Mouse (Mus musculus): ENCODE measurements around the gene Defb11. TPM values are rescaled to one million over a fixed set of nuclear protein-coding genes. Genes with fewer than 3 reads are reported as not detected.
"Not testable (repeated sequence)": the region's sequence is repeated elsewhere in the genome, so short reads cannot be mapped to it uniquely, and the experiment has no call there.

Gene Defb11
- polyA plus RNA-seq (2021): not detected

GRCm38 (mm10) chr8:21906290-21906689 lies at the start of gene Defb11:
TSS of gene Defb11 (minus strand) at chr8:21906412.
- H3K27me3 ChIP-seq; ATAC-seq; CTCF ChIA-PET; in situ Hi-C loops (cut with MboI; ENCODE audit: low pct_unique_long_range_greater_than_20kb); POLR2A ChIA-PET; DNase-seq (ENCODE audit: low read depth, low spot score): not testable (repeated sequence)

GRCm38 (mm10) chr8:21955321-21955720 lies 49.1 kb upstream of the Defb11 start:
- TF ChIP-seq CTCF (IDR thresholded peaks at IDR 0.05): peak; percentile 78
- no peaks in the 10 kb centered on the region for H3K27me3 ChIP-seq
- no peak for DNase-seq (ENCODE audit: low read depth, low spot score)
- in situ Hi-C loops (cut with MboI; ENCODE audit: low pct_unique_long_range_greater_than_20kb): loop anchor here (5.0 kb wide), 1 partner anchor 198 kb away; no protein-coding TSS in a partner anchor
- no peak for ATAC-seq
- POLR2A ChIA-PET: no interaction called here
- CTCF ChIA-PET: interaction anchor here (0.7 kb wide), 1 partner anchor 183 kb away, joined by 3 read pairs; no protein-coding TSS in a partner anchor

GRCm38 (mm10) chr8:21947311-21948017 lies 41.3 kb upstream of the Defb11 start:
- no peak for DNase-seq (ENCODE audit: low read depth, low spot score)
- ChIA-PET CTCF (no interaction called here), POLR2A (no interaction called here)
- no peak for TF ChIP-seq CTCF (IDR thresholded peaks at IDR 0.05)
- in situ Hi-C loops (cut with MboI; ENCODE audit: low pct_unique_long_range_greater_than_20kb): no loop called here
- H3K27me3 ChIP-seq: peaks cover 12% of the 10 kb centered on the region
- ATAC-seq: no peak

GRCm38 (mm10) chr8:21946462-21946861 lies 40.2 kb upstream of the Defb11 start, which contains the start of gene Defb13:
TSS of gene Defb13 (plus strand) at chr8:21946762.
- in situ Hi-C loops (cut with MboI; ENCODE audit: low pct_unique_long_range_greater_than_20kb): no loop called here
- peaks cover 12% of the 10 kb centered on the region for H3K27me3 ChIP-seq
- no peak for DNase-seq (ENCODE audit: low read depth, low spot score)
- CTCF ChIA-PET: no interaction called here
- no peak for TF ChIP-seq CTCF (IDR thresholded peaks at IDR 0.05)
- POLR2A ChIA-PET: no interaction called here
- ATAC-seq: no peak

GRCm38 (mm10) chr8:21938052-21938451 lies 31.8 kb upstream of the Defb11 start, which contains the start of gene Defb35:
TSS of gene Defb35 (plus strand) at chr8:21938352.
- CTCF ChIA-PET; H3K27me3 ChIP-seq; POLR2A ChIA-PET; ATAC-seq; DNase-seq (ENCODE audit: low read depth, low spot score); in situ Hi-C loops (cut with MboI; ENCODE audit: low pct_unique_long_range_greater_than_20kb): not testable (repeated sequence)

- in situ Hi-C loops (cut with MboI; ENCODE audit: low pct_unique_long_range_greater_than_20kb): no loop called here
- POLR2A ChIA-PET: no interaction called here
Observed at GRCm38 (mm10) chr8:21932610-21933009, 26.4 kb upstream of the Defb11 start, which contains the start of gene Defb15. TSS of gene Defb15 (minus strand) at chr8:21932710.

GRCm38 (mm10) chr8:21930754-21931153 lies 24.5 kb upstream of the Defb11 start:
- ATAC-seq; CTCF ChIA-PET; H3K27me3 ChIP-seq; DNase-seq (ENCODE audit: low read depth, low spot score); POLR2A ChIA-PET; in situ Hi-C loops (cut with MboI; ENCODE audit: low pct_unique_long_range_greater_than_20kb): not testable (repeated sequence)

More at GRCm38 (mm10) chr8:21932610-21933009, 26.4 kb upstream of the Defb11 start, which contains the start of gene Defb15:
- DNase-seq (ENCODE audit: low read depth, low spot score) (no peak), ATAC-seq (no peak)
- H3K27me3 ChIP-seq: peaks cover 4% of the 10 kb centered on the region
- CTCF ChIA-PET: no interaction called here
- TF ChIP-seq CTCF (IDR thresholded peaks at IDR 0.05): no peak

- in situ Hi-C loops (cut with MboI; ENCODE audit: low pct_unique_long_range_greater_than_20kb): loop anchor here (10.0 kb wide), 1 partner anchor 59 kb away; no protein-coding TSS in a partner anchor
- no peak for TF ChIP-seq CTCF (IDR thresholded peaks at IDR 0.05)
- DNase-seq (ENCODE audit: low read depth, low spot score) (no peak), ATAC-seq (no peak)
- ChIA-PET POLR2A (no interaction called here), CTCF (interaction anchor here (1.1 kb wide), 1 partner anchor 18 kb away, joined by 3 read pairs; no protein-coding TSS in a partner anchor)
- H3K27me3 ChIP-seq: no peaks in the 10 kb centered on the region
Observed at GRCm38 (mm10) chr8:21915625-21916024, 9.4 kb upstream of the Defb11 start.

GRCm38 (mm10) chr8:21912554-21912953 lies 6.3 kb upstream of the Defb11 start:
- POLR2A ChIA-PET: no interaction called here
- no peaks in the 10 kb centered on the region for H3K27me3 ChIP-seq
- CTCF ChIA-PET: no interaction called here
- no peak for DNase-seq (ENCODE audit: low read depth, low spot score)
- ATAC-seq: no peak
- in situ Hi-C loops (cut with MboI; ENCODE audit: low pct_unique_long_range_greater_than_20kb): loop anchor here (10.0 kb wide), 1 partner anchor 62 kb away; no protein-coding TSS in a partner anchor
- no peak for TF ChIP-seq CTCF (IDR thresholded peaks at IDR 0.05)

- in situ Hi-C loops (cut with MboI; ENCODE audit: low pct_unique_long_range_greater_than_20kb): loop anchor here (10.0 kb wide), 1 partner anchor 63 kb away; no protein-coding TSS in a partner anchor
Observed at GRCm38 (mm10) chr8:21911931-21912330, 5.7 kb upstream of the Defb11 start.

GRCm38 (mm10) chr8:21885321-21885720 lies 20.9 kb downstream of the Defb11 start, which contains the start of gene Defb9:
TSS of gene Defb9 (minus strand) at chr8:21885421.
- ATAC-seq; POLR2A ChIA-PET; H3K27me3 ChIP-seq; in situ Hi-C loops (cut with MboI; ENCODE audit: low pct_unique_long_range_greater_than_20kb); DNase-seq (ENCODE audit: low read depth, low spot score); CTCF ChIA-PET: not testable (repeated sequence)

More at GRCm38 (mm10) chr8:21911931-21912330, 5.7 kb upstream of the Defb11 start:
- CTCF ChIA-PET: no interaction called here
- DNase-seq (ENCODE audit: low read depth, low spot score): no peak
- ATAC-seq: no peak
- TF ChIP-seq CTCF (IDR thresholded peaks at IDR 0.05): no peak
- POLR2A ChIA-PET: no interaction called here
- no peaks in the 10 kb centered on the region for H3K27me3 ChIP-seq

GRCm38 (mm10) chr8:21858586-21858985 lies 47.6 kb downstream of the Defb11 start, which contains the start of gene Defb10:
TSS of gene Defb10 (plus strand) at chr8:21858901.
- CTCF ChIA-PET: interaction anchor here (1.2 kb wide), 1 partner anchor 10 kb away, joined by 5 read pairs; no protein-coding TSS in a partner anchor
- in situ Hi-C loops (cut with MboI; ENCODE audit: low pct_unique_long_range_greater_than_20kb); DNase-seq (ENCODE audit: low read depth, low spot score); ATAC-seq; H3K27me3 ChIP-seq; POLR2A ChIA-PET: not testable (repeated sequence)
